Mouse (Mus musculus) C2C12 (cell line): ENCODE measurements around the gene Gm37240.

Source experiments
- CTCF ChIP-seq: IDR thresholded peaks from one replicate; pipeline ENCODE4 v1.5.1; 2011; ENCODE audit not compliant: control insufficient read depth, insufficient read depth, insufficient read length
- MYOG ChIP-seq: IDR thresholded peaks from one replicate; pipeline ENCODE4 v1.6.1; 2011; ENCODE audit not compliant: control insufficient read depth, insufficient read length; ENCODE audit errors: extremely low read depth

- no peak for TF ChIP-seq CTCF
- TF ChIP-seq MYOG = no peak
Measured at GRCm38 (mm10) chr3:84836029-84836428, 1051.3 kb downstream of the Gm37240 start.
